Mouse (Mus musculus) liver, embryonic 14.5 days (tissue): ENCODE measurements at regions not wholly inside any gene's neighbourhood (a gene's known extent, or its start where the extent isn't known, plus 50 kb on each side); places are given as distances from the start of the nearest gene placed in this dataset.

Experiments used
- ATAC-seq: fragments of 200-750 bp; cut with Nextera tagmentation; 2 replicates; pipeline ENCODE4 v1.8.0; 2017; ENCODE audit warnings: moderate number of reproducible peaks, mild to moderate bottlenecking, moderate library complexity; ENCODE audit not compliant: insufficient read depth
- DNase-seq, 3 experiments: peaks; one replicate each; pipeline ENCODE4 v3.0.0-alpha.2; 2012 to 2013; ENCODE audit warnings: low read depth in 3 of 3, low spot score in 3 of 3
- H3K27ac ChIP-seq: fragments of 300-500 bp; sonication (generic); 2 replicates; pipeline ENCODE4 v1.5.1; 2014; ENCODE audit warnings: moderate library complexity, mild to moderate bottlenecking, control low read depth, inconsistent platforms
- H3K27me3 ChIP-seq: fragments of 300-500 bp; sonication (generic); 2 replicates; pipeline ENCODE4 v1.6.1; 2014; ENCODE audit warnings: mild to moderate bottlenecking, low read length, moderate library complexity; ENCODE audit not compliant: control insufficient read depth, insufficient read depth
- H3K36me3 ChIP-seq: fragments of 300-500 bp; sonication (generic); replicated peaks from 2 replicates; pipeline ENCODE4 v1.6.1; 2014; ENCODE audit warnings: low read depth; ENCODE audit not compliant: control insufficient read depth, insufficient read depth
- H3K4me1 ChIP-seq, 2 experiments: fragments of 200-500 bp in 1 of 2; fragments of 300-500 bp in 1 of 2; sonication (generic) in 1 of 2; replicated peaks; 2 replicates each; pipeline ENCODE4 v1.6.1; 2012 to 2014; ENCODE audit warnings: antibody characterized with exemption in 1 of 2, inconsistent platforms in 1 of 2, low read length in 1 of 2; ENCODE audit not compliant: control insufficient read depth in 2 of 2, insufficient read depth in 2 of 2
- H3K4me2 ChIP-seq: fragments of 300-500 bp; sonication (generic); 2 replicates; pipeline ENCODE4 v1.6.1; 2014; ENCODE audit warnings: low read depth, mild to moderate bottlenecking, control low read depth, moderate library complexity
- H3K4me3 ChIP-seq, 2 experiments: fragments of 200-500 bp in 1 of 2; fragments of 300-500 bp in 1 of 2; sonication (generic) in 1 of 2; 2 replicates each; pipeline ENCODE4 v1.5.1; 2012 to 2014; ENCODE audit warnings: low read depth in 2 of 2, low read length in 2 of 2, mild to moderate bottlenecking in 2 of 2, control low read depth in 1 of 2, inconsistent platforms in 1 of 2, moderate library complexity in 1 of 2; ENCODE audit not compliant: insufficient read depth in 1 of 2
- H3K9ac ChIP-seq: fragments of 300-500 bp; sonication (generic); replicated peaks from 2 replicates; pipeline ENCODE4 v1.6.1; 2014; ENCODE audit warnings: mild to moderate bottlenecking, control low read depth, moderate library complexity
- H3K9me3 ChIP-seq: fragments of 300-500 bp; sonication (generic); 2 replicates; pipeline ENCODE4 v1.6.1; 2016; ENCODE audit warnings: low read length, mixed read lengths; ENCODE audit not compliant: control insufficient read depth
- CTCF ChIP-seq: IDR thresholded peaks from 2 replicates; pipeline ENCODE4 v1.5.1; 2016; ENCODE audit warnings: antibody characterized with exemption, low read depth, control low read depth
- EP300 ChIP-seq: IDR thresholded peaks from 2 replicates; pipeline ENCODE4 v1.6.1; 2016; ENCODE audit warnings: antibody characterized with exemption, low read depth
- WGBS: fragments of 180-500 bp; shearing (Covaris S2); extraction: QIAGEN DNeasy Blood & Tissue Kit; methylation state at CpG from one replicate; pipeline ENCODE4 v1.1.7; 2014; ENCODE audit not compliant: insufficient replicate concordance; 5-methylcytosine and 5-hydroxymethylcytosine counted together

GRCm38 (mm10) chr3:101685203-101685602 is 80.7 kb upstream of the Atp1a1 start:
- ATAC-seq: no peak
- no peak for DNase-seq
- no peak overlapping the region for H3K27ac ChIP-seq
- no peaks in the 10 kb centered on the region for H3K36me3 ChIP-seq
- no peak overlapping the region for H3K4me3 ChIP-seq
- TF ChIP-seq EP300 (no peak), CTCF (no peak)
- no peak overlapping the region for H3K9ac ChIP-seq
- H3K4me2 ChIP-seq: no peak overlapping the region
- WGBS: 22% methylated on average over 7 of the region's 7 CpGs
- H3K4me1 ChIP-seq: no peaks in the 10 kb centered on the region; a peak in 1 of 4 replicates
- H3K9me3 ChIP-seq: no peaks in the 10 kb centered on the region
- H3K27me3 ChIP-seq: no peaks in the 10 kb centered on the region

DNA sequence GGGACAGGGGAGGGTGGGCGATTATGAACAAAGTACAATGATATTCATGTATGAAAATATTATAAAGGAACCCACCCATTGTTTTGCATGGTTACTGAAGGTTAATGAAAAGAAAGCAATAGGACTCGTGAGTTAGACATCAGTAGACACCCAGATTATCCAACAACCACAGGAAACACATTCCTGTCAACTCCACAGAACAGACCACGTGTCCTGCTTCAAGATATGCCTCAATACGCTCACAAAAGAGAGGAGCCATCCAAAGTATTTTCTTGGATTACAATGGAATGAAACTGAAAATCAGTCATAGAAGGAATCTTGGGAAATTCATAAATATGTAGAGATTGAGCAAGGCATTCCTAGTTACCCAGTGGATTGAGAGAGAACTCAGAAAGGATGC is 68.5 kb upstream of the Atp1a1 start:
- Histone ChIP-seq H3K4me3 (no peak overlapping the region), H3K36me3 (no peaks in the 10 kb centered on the region), H3K4me2 (no peak overlapping the region), H3K9ac (no peak overlapping the region), H3K4me1 (no peaks in the 10 kb centered on the region; a peak in 1 of 4 replicates), H3K27me3 (no peaks in the 10 kb centered on the region), H3K9me3 (no peaks in the 10 kb centered on the region), H3K27ac (no peak overlapping the region)
- TF ChIP-seq CTCF (no peak), EP300 (no peak)
- 49% methylated on average over 4 of the region's 4 CpGs for WGBS
- DNase-seq (no peak), ATAC-seq (no peak)

GRCm38 (mm10) chr3:101670561-101671001 is 66.1 kb upstream of the Atp1a1 start:
- WGBS: 8% methylated on average over 8 of the region's 8 CpGs
- H3K9ac ChIP-seq: no peak overlapping the region
- no peaks in the 10 kb centered on the region for H3K27me3 ChIP-seq
- H3K36me3 ChIP-seq: no peaks in the 10 kb centered on the region
- no peak overlapping the region for H3K27ac ChIP-seq
- no peak overlapping the region for H3K4me2 ChIP-seq
- no peaks in the 10 kb centered on the region for H3K9me3 ChIP-seq
- H3K4me1 ChIP-seq: no peaks in the 10 kb centered on the region; a peak in 1 of 4 replicates
- ATAC-seq: no peak
- DNase-seq: no peak
- H3K4me3 ChIP-seq: no peak overlapping the region
- TF ChIP-seq CTCF: no peak
- no peak for TF ChIP-seq EP300

- ATAC-seq (no peak), DNase-seq (no peak)
- H3K4me2 ChIP-seq: no peak overlapping the region
- WGBS: 63% methylated on average over 3 of the region's 3 CpGs
- no peaks in the 10 kb centered on the region for H3K9me3 ChIP-seq
- no peaks in the 10 kb centered on the region for H3K27me3 ChIP-seq
- no peak overlapping the region for H3K9ac ChIP-seq
- H3K36me3 ChIP-seq: no peaks in the 10 kb centered on the region
- no peak overlapping the region for H3K4me3 ChIP-seq
- no peak for TF ChIP-seq CTCF
- no peak for TF ChIP-seq EP300
- no peaks in the 10 kb centered on the region; a peak in 1 of 4 replicates for H3K4me1 ChIP-seq
- H3K27ac ChIP-seq: no peak overlapping the region
These were observed 65.3 kb upstream of the Atp1a1 start for GRCm38 (mm10) chr3:101669743-101670142.

DNA sequence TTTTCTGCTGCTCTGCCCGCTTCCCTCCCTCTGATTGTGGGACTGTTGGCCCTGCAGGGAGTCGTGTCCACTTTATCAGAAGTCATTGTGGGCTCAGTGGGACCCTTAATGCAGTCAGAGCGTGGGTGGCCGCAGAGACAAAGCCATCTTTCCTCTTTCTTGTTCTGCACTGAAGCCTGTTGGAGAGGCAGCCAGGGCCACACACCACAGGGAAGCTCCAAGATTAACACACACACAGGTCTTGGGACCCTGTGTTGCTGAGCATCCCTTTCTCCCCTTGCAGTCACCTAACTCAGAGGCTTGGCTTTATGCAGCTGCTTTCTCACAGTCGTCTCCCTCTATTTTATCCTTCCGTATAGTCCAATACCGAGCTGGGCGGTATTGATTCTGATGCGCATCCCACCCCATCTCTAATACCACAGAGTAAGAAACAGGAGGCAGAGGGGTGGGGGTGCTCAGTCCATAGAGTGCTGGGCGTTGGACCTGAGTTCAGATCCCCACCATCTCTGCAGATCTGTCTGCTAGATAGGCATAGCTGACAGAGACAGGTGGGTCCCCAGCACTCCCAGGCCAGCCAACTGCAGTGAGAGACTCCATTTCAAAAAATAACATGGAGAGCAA is 63.4 kb upstream of the Atp1a1 start:
- no peaks in the 10 kb centered on the region for H3K36me3 ChIP-seq
- ATAC-seq: no peak
- 67% methylated on average over 10 of the region's 10 CpGs for WGBS
- H3K27ac ChIP-seq: no peak overlapping the region
- H3K27me3 ChIP-seq: no peaks in the 10 kb centered on the region
- H3K9ac ChIP-seq: no peak overlapping the region
- H3K4me2 ChIP-seq: no peak overlapping the region
- no peaks in the 10 kb centered on the region; a peak in 1 of 4 replicates for H3K4me1 ChIP-seq
- no peak overlapping the region for H3K4me3 ChIP-seq
- H3K9me3 ChIP-seq: no peaks in the 10 kb centered on the region
- TF ChIP-seq EP300 (no peak), CTCF (no peak)
- DNase-seq: no peak
